Mouse (Mus musculus) stomach, embryonic 16.5 days (tissue): ENCODE data around the gene Atp7a. TPM values are rescaled to one million over a fixed set of nuclear protein-coding genes. Genes with fewer than 3 reads are reported as not detected.

Experiments used
- ATAC-seq: fragments of 200-750 bp; cut with Nextera tagmentation; 2 replicates; pipeline ENCODE4 v1.8.0; 2017; ENCODE audit warnings: moderate number of reproducible peaks, moderate TSS enrichment; ENCODE audit not compliant: insufficient read depth, low FRiP score
- H3K27ac ChIP-seq: fragments of 300-500 bp; sonication (generic); 2 replicates; pipeline ENCODE4 v1.5.1; 2014; ENCODE audit warnings: low read length
- H3K27me3 ChIP-seq: fragments of 300-500 bp; sonication (generic); 2 replicates; pipeline ENCODE4 v1.6.1; 2014; ENCODE audit warnings: low read length, control low read depth, mixed read lengths; ENCODE audit not compliant: control insufficient read depth, insufficient read depth
- H3K36me3 ChIP-seq: fragments of 300-500 bp; sonication (generic); 2 replicates; pipeline ENCODE4 v1.6.1; 2014; ENCODE audit warnings: low read length; ENCODE audit not compliant: control insufficient read depth, insufficient read depth
- H3K4me1 ChIP-seq: fragments of 300-500 bp; sonication (generic); 2 replicates; pipeline ENCODE4 v1.6.1; 2014; ENCODE audit warnings: low read length, control low read depth, mixed read lengths; ENCODE audit not compliant: control insufficient read depth, insufficient read depth
- H3K4me2 ChIP-seq: fragments of 300-500 bp; sonication (generic); 2 replicates; pipeline ENCODE4 v1.6.1; 2014; ENCODE audit warnings: low read depth, low read length, mixed read lengths
- H3K4me3 ChIP-seq: fragments of 300-500 bp; sonication (generic); replicated peaks from 2 replicates; pipeline ENCODE4 v1.5.1; 2014; ENCODE audit warnings: mild to moderate bottlenecking, low read length
- H3K9ac ChIP-seq: fragments of 300-500 bp; sonication (generic); 2 replicates; pipeline ENCODE4 v1.6.1; 2014; ENCODE audit warnings: low read length
- H3K9me3 ChIP-seq: fragments of 300-500 bp; sonication (generic); replicated peaks from 2 replicates; pipeline ENCODE4 v1.6.1; 2016; ENCODE audit warnings: low read length, control low read depth; ENCODE audit not compliant: control insufficient read depth
- WGBS: fragments of 180-500 bp; shearing (Covaris S2); extraction: QIAGEN DNeasy Blood & Tissue Kit; methylation state at CpG from one replicate; pipeline ENCODE4 v1.1.7; 2014; 5-methylcytosine and 5-hydroxymethylcytosine counted together
- polyA plus RNA-seq: library from polyadenylated mRNA; unstranded; fragments of >200 nt; fragmentation: Nextera tagmentation; extraction: Ambion mirVana; gene quantifications from 2 replicates; pipeline ENCODE4 v1.2.1, GENCODE M21; 2015

The Atp7a gene
- polyA plus RNA-seq, 1 experiment from 2014 or later, result 27.6 TPM

- Histone ChIP-seq H3K4me3 (no peak within 1 kb of the TSS), H3K9ac (no peak within 1 kb of the TSS), H3K9me3 (no peaks in the 10 kb centered on the region), H3K4me1 (no peaks in the 10 kb centered on the region), H3K4me2 (no peak within 1 kb of the TSS), H3K36me3 (no peaks in the 10 kb centered on the region), H3K27ac (no peak within 1 kb of the TSS), H3K27me3 (no peaks in the 10 kb centered on the region; the same call in 1 of the 2 replicates)
- ATAC-seq, result no peak
- WGBS, result 79% methylated on average over 6 of the region's 6 CpGs
Observed at GRCm38 (mm10) chrX:106142936-106143335, 115.9 kb downstream of the Atp7a start, which contains the start of gene Tlr13. Tlr13 (plus strand) TSS chrX:106143204.

- no peaks in the 10 kb centered on the region; the same call in 1 of the 2 replicates for H3K27me3 ChIP-seq
- H3K4me1 ChIP-seq, result no peaks in the 10 kb centered on the region
- H3K4me3 ChIP-seq, result no peak overlapping the region
- H3K27ac ChIP-seq, result no peak overlapping the region
- H3K4me2 ChIP-seq, result no peak overlapping the region
- no peaks in the 10 kb centered on the region for H3K9me3 ChIP-seq
- ATAC-seq, result no peak
- no peak overlapping the region for H3K9ac ChIP-seq
- H3K36me3 ChIP-seq, result no peaks in the 10 kb centered on the region
- WGBS, result 77% methylated on average over 1 of the region's 1 CpGs
Observed at GRCm38 (mm10) chrX:106148185-106148584, 121.1 kb downstream of the Atp7a start.

GRCm38 (mm10) chrX:106149460-106149859 is 122.4 kb downstream of the Atp7a start:
- Histone ChIP-seq H3K4me3 (no peak overlapping the region), H3K9ac (no peak overlapping the region), H3K4me1 (no peaks in the 10 kb centered on the region), H3K27ac (no peak overlapping the region), H3K4me2 (no peak overlapping the region), H3K9me3 (no peaks in the 10 kb centered on the region), H3K36me3 (no peaks in the 10 kb centered on the region), H3K27me3 (no peaks in the 10 kb centered on the region; the same call in 1 of the 2 replicates)
- 61% methylated on average over 3 of the region's 3 CpGs for WGBS
- no peak for ATAC-seq

GRCm38 (mm10) chrX:106154180-106154586 is 127.1 kb downstream of the Atp7a start:
- no peak overlapping the region for H3K27ac ChIP-seq
- no peaks in the 10 kb centered on the region for H3K9me3 ChIP-seq
- no peak overlapping the region for H3K4me2 ChIP-seq
- no peak overlapping the region for H3K4me3 ChIP-seq
- no peaks in the 10 kb centered on the region for H3K27me3 ChIP-seq
- H3K4me1 ChIP-seq, result no peaks in the 10 kb centered on the region
- no peak for ATAC-seq
- H3K36me3 ChIP-seq, result no peaks in the 10 kb centered on the region
- no peak overlapping the region for H3K9ac ChIP-seq

- no peaks in the 10 kb centered on the region for H3K27me3 ChIP-seq
- ATAC-seq, result no peak
- H3K9me3 ChIP-seq, result no peaks in the 10 kb centered on the region
- no peak overlapping the region for H3K4me2 ChIP-seq
- no peaks in the 10 kb centered on the region for H3K36me3 ChIP-seq
- 72% methylated on average over 4 of the region's 4 CpGs for WGBS
- H3K27ac ChIP-seq, result no peak overlapping the region
- no peak overlapping the region for H3K4me3 ChIP-seq
- H3K9ac ChIP-seq, result no peak overlapping the region
- no peaks in the 10 kb centered on the region for H3K4me1 ChIP-seq
Observed at GRCm38 (mm10) chrX:106155892-106156291, 128.8 kb downstream of the Atp7a start.

GRCm38 (mm10) chrX:106163995-106164394 is 136.9 kb downstream of the Atp7a start:
- WGBS, result 44% methylated on average over 5 of the region's 5 CpGs
- Histone ChIP-seq H3K27ac (no peak overlapping the region), H3K36me3 (no peaks in the 10 kb centered on the region), H3K4me3 (no peak overlapping the region), H3K27me3 (no peaks in the 10 kb centered on the region), H3K4me1 (no peaks in the 10 kb centered on the region), H3K4me2 (no peak overlapping the region), H3K9me3 (no peaks in the 10 kb centered on the region), H3K9ac (no peak overlapping the region)
- no peak; the same call in 1 of the 2 replicates for ATAC-seq

GRCm38 (mm10) chrX:106164555-106164954 is 137.5 kb downstream of the Atp7a start:
- no peak for ATAC-seq
- Histone ChIP-seq H3K4me2 (no peak overlapping the region), H3K27ac (no peak overlapping the region), H3K4me1 (no peaks in the 10 kb centered on the region), H3K9ac (no peak overlapping the region), H3K9me3 (no peaks in the 10 kb centered on the region), H3K4me3 (no peak overlapping the region), H3K27me3 (no peaks in the 10 kb centered on the region), H3K36me3 (no peaks in the 10 kb centered on the region)
- 52% methylated on average over 5 of the region's 5 CpGs for WGBS

GRCm38 (mm10) chrX:106165089-106165488 is 138.0 kb downstream of the Atp7a start:
- H3K9ac ChIP-seq, result no peak overlapping the region
- H3K4me3 ChIP-seq, result no peak overlapping the region
- H3K4me1 ChIP-seq, result no peaks in the 10 kb centered on the region
- H3K36me3 ChIP-seq, result no peaks in the 10 kb centered on the region
- WGBS, result 71% methylated on average over 1 of the region's 1 CpGs
- no peak overlapping the region for H3K4me2 ChIP-seq
- H3K27me3 ChIP-seq, result no peaks in the 10 kb centered on the region
- no peak for ATAC-seq
- H3K9me3 ChIP-seq, result no peaks in the 10 kb centered on the region
- no peak overlapping the region for H3K27ac ChIP-seq

- H3K9ac ChIP-seq, result peak overlapping the region; percentile 43; the same call in 1 of the 2 replicates
- ATAC-seq, result peak; percentile 74
- 21% methylated on average over 18 of the region's 18 CpGs for WGBS
Observed at GRCm38 (mm10) chrX:106171106-106171852, 144.2 kb downstream of the Atp7a start.

More at GRCm38 (mm10) chrX:106171106-106171852, 144.2 kb downstream of the Atp7a start:
- Histone ChIP-seq H3K4me3 (peak overlapping the region; percentile 34), H3K4me1 (no peaks in the 10 kb centered on the region), H3K9me3 (no peaks in the 10 kb centered on the region), H3K27me3 (no peaks in the 10 kb centered on the region), H3K4me2 (peak overlapping the region; percentile 44), H3K36me3 (no peaks in the 10 kb centered on the region), H3K27ac (no peak overlapping the region)
